Mouse (Mus musculus): ENCODE results near the gene Olfr575.

GRCm38 (mm10) chr7:102958137-102958536 is 438 bp downstream of the Olfr575 start:
- TF ChIP-seq CTCF (IDR thresholded peaks at IDR 0.05; ENCODE audit: insufficient read depth, low read depth, low read length): no peak
- TF ChIP-seq POLR2A (IDR thresholded peaks at IDR 0.05; ENCODE audit: insufficient read depth, low read depth, low read length): no peak

Measured in olfactory bulb, adult 2 months (tissue).